Mouse (Mus musculus) ES-E14 (cell line): Measurements from ENCODE around the gene Ggcx. TPM values are rescaled to one million over a fixed set of nuclear protein-coding genes. Genes with fewer than 3 reads are reported as not detected.

Source experiments
- DNase-seq: peaks from one replicate; pipeline ENCODE4 v3.0.0-alpha.2; 2013; ENCODE audit warnings: low read depth, low spot score
- H3K27ac ChIP-seq: 2 replicates; pipeline ENCODE4 v1.5.1; 2012; ENCODE audit warnings: low read depth, mild to moderate bottlenecking, low read length, moderate library complexity, mixed read lengths; ENCODE audit not compliant: poor library complexity, insufficient read depth, severe bottlenecking
- H3K36me3 ChIP-seq: 2 replicates; pipeline ENCODE4 v1.6.1; 2012; ENCODE audit warnings: mild to moderate bottlenecking, low read length, moderate library complexity, mixed read lengths; ENCODE audit not compliant: control insufficient read depth, poor library complexity, insufficient read depth, severe bottlenecking
- H3K4me1 ChIP-seq, 2 experiments: fragments of 150-350 bp in 1 of 2; sonication (generic) in 1 of 2; 2 replicates each; pipeline ENCODE4 v1.6.1; 2012; ENCODE audit warnings: low read length in 2 of 2, mild to moderate bottlenecking in 1 of 2, mixed read lengths in 1 of 2; ENCODE audit not compliant: control insufficient read depth in 2 of 2, insufficient read depth in 2 of 2, poor library complexity in 1 of 2
- H3K4me3 ChIP-seq, 2 experiments: fragments of 150-350 bp in 1 of 2; sonication (generic) in 1 of 2; 2 replicates each; pipeline ENCODE4 v1.5.1; 2012; ENCODE audit warnings: low read length in 2 of 2, low read depth in 1 of 2, mild to moderate bottlenecking in 1 of 2, mixed read lengths in 1 of 2; ENCODE audit not compliant: insufficient read depth in 1 of 2, poor library complexity in 1 of 2, severe bottlenecking in 1 of 2
- H3K9ac ChIP-seq: 2 replicates; pipeline ENCODE4 v1.6.1; 2012; ENCODE audit warnings: low read depth, mild to moderate bottlenecking, low read length, mixed read lengths; ENCODE audit not compliant: poor library complexity, insufficient read depth, severe bottlenecking
- H3K9me3 ChIP-seq: fragments of 150-350 bp; sonication (generic); 2 replicates; pipeline ENCODE4 v1.6.1; 2012; ENCODE audit warnings: low read depth, mild to moderate bottlenecking, low read length; ENCODE audit not compliant: control insufficient read depth, insufficient read depth
- CHD2 ChIP-seq: IDR thresholded peaks from 2 replicates; pipeline ENCODE4 v1.6.1; 2014; ENCODE audit warnings: mild to moderate bottlenecking, low read depth, low read length, inconsistent platforms
- HCFC1 ChIP-seq: IDR thresholded peaks from 2 replicates; pipeline ENCODE4 v1.6.1; 2012; ENCODE audit warnings: low read length, inconsistent platforms, borderline replicate concordance; ENCODE audit not compliant: insufficient read depth
- MAFK ChIP-seq: IDR thresholded peaks from 2 replicates; pipeline ENCODE4 v1.6.1; 2014; ENCODE audit warnings: mild to moderate bottlenecking, low read depth, low read length, inconsistent platforms; ENCODE audit not compliant: insufficient read depth
- ZC3H11A ChIP-seq: IDR thresholded peaks from 2 replicates; pipeline ENCODE4 v1.6.1; 2012; ENCODE audit warnings: low read depth, mild to moderate bottlenecking, inconsistent platforms, low read length, borderline replicate concordance
- ZNF384 ChIP-seq: IDR thresholded peaks from 2 replicates; pipeline ENCODE4 v1.6.1; 2012; ENCODE audit warnings: low read depth, low read length, inconsistent platforms
- in situ Hi-C, 2 experiments: fragments of 600-800 bp; cut with MboI; formaldehyde crosslinking; loops; one replicate each; pipeline ENCODE4 v1.15.1; 2025; ENCODE audit warnings: low sequenced_read_pairs in 2 of 2, inconsistent platforms in 1 of 2; ENCODE audit not compliant: unreplicated experiment in 2 of 2
- total RNA-seq: library from RNA; depleted of rRNA; stranded (reverse); fragments of 300-350 nt; gene quantifications from 2 replicates; pipeline ENCODE4 v1.2.3, GENCODE M21; 2012

The Ggcx gene
- total RNA-seq, 1 experiment = 22.6 TPM

DNA sequence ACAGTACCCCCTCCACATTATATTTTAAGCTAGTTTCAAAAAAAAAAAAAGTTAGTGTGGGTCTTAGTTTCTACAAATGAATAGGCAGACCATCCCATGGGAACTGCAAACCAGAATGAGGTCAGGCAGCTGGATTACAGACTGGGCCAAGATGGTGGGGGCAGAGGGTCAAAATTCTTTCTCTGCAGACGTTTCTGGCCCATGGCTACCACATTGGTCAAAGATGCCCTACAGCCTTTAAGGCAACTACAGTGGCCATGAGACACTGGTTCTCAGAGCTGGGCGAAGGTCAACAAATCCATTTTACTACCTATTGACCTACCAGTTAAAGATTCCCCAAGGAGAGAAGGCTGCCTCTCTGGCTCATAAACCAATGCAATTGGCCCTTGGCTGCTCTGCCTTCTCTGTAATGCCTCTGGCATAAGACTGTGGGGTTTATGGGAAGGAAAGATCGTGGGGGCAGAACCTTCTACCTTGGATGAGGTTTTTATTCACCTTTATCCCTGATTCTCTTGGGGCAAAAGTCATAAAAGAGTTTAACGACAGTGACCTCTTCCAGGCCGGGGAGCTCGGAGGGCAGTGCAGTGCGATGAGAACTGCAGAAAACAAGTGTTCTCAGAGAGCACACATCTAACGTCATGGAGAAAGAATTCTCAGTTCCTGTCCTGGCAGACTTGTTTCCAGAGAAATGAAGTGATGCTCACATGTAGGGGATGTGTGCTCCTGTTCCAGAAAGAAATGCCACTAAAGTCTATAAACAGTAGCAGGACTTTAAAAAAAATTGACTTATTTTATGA lies 51.5 kb downstream of the Ggcx start:
- DNase-seq = no peak
- no peak overlapping the region for H3K9ac ChIP-seq
- TF ChIP-seq ZNF384 = no peak
- no peak overlapping the region for H3K4me3 ChIP-seq
- no peak overlapping the region for H3K27ac ChIP-seq
- in situ Hi-C loops = no loop called here
- no peaks in the 10 kb centered on the region for H3K9me3 ChIP-seq
- no peaks in the 10 kb centered on the region for H3K36me3 ChIP-seq
- H3K4me1 ChIP-seq = peaks cover 0 to 1% of the 10 kb centered on the region in 2 experiments; a peak in 1 of 4 replicates

DNA sequence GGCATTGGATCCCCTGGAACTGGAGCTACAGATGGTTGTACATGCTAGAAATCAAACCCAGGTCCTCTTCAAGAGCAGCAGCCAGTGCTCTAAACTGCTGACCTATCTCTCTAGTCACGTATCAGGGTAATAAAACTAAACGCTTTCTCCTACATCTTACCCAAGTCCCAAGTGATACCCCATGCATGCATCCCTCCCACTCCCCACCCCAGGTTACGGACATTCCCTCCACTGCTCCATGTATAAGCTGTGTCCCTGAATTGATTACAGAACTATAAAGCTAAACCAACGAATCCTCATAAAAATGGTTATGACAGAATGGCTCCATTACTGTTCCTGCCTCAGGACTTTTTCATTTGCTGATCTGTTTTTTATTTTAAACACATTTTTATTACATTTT lies 52.1 kb downstream of the Ggcx start:
- Histone ChIP-seq H3K9me3 (no peaks in the 10 kb centered on the region), H3K9ac (no peak overlapping the region), H3K36me3 (no peaks in the 10 kb centered on the region), H3K27ac (no peak overlapping the region), H3K4me1 (peaks cover 0 to 1% of the 10 kb centered on the region in 2 experiments; a peak in 1 of 4 replicates), H3K4me3 (no peak overlapping the region)
- in situ Hi-C loops = no loop called here
- TF ChIP-seq ZNF384 = no peak
- TF ChIP-seq CHD2 = no peak
- no peak for TF ChIP-seq HCFC1
- TF ChIP-seq ZC3H11A = no peak
- no peak for TF ChIP-seq MAFK
- DNase-seq = no peak

DNA sequence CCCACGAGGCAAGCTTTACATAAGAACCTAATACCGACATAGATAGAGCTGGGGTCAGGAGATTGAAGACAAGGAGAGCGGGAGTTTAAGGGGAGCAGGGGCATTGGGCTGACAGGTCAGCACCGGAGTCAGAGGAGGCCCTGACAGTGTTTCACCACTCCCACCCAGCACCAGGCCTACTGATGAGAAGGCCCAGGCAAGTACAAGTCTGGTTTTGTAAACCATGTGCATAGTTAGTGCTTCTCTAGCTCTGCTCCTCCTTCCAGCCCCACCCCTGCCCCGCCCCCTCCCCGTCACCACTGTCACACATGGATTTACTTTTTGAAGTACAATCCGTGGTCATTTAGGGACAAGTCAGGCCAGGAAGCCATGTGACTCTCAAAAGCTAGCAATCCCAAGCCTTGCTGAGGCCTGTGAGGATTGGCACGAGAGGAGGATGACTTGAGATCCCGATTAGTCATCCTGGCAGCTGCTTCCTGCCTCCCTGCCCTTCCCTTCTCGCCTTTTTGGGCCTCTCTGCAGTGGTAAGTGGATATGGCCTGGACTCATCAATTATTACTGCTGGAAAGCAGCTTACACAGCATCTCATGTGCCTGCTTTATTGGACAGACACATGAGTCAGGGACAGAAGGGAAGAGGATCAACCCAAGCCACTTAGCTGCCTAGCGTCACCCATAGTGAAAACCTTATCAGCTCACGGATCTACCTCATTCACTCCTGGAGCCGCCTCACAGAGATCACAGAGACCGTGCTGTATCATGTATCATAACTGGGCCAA lies 59.3 kb downstream of the Ggcx start:
- TF ChIP-seq HCFC1 = no peak
- TF ChIP-seq MAFK = no peak
- no peak for TF ChIP-seq CHD2
- TF ChIP-seq ZC3H11A = no peak
- TF ChIP-seq ZNF384 = no peak
- no peak for DNase-seq
- H3K36me3 ChIP-seq = no peaks in the 10 kb centered on the region
- in situ Hi-C loops = no loop called here
- H3K27ac ChIP-seq = no peak overlapping the region
- H3K4me3 ChIP-seq = no peak overlapping the region
- H3K4me1 ChIP-seq = no peaks in the 10 kb centered on the region
- no peak overlapping the region for H3K9ac ChIP-seq
- no peaks in the 10 kb centered on the region for H3K9me3 ChIP-seq

DNA sequence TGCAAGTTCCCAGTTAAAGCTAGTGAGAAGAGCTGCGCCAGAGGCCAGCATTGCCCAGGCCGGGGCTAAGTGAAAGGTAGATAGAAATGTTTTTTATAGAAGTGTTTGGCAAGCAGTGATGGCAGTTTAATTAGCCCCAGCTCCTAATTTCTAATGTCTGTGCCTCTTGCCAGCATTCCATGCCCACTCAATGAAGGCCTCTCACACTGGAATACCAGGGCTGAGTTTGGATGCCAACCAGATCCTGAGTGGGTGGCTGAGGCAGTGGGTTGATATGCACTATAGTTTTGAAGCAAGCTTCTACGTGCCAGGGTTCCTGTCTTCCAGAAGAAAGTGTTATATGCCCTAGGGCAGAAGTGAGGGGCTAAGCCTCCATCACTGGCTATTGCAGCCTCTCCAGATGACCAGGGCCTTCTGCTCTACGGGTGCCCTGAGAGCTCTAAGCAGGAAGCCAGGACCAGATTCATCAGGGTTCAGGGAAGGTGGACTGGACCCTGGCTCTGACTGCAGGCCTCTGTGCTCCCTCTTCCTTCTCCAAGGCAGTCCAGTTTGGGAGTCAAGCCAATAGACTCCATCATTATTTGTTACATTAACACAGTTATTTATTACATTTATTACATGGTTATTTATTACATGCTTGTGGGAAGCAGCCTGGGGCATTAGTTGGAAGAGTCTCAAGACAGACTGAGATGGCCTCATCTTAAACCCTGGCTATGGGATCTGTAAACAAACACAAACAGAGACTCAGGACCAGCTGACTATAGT lies 61.3 kb downstream of the Ggcx start:
- Histone ChIP-seq H3K27ac (no peak overlapping the region), H3K9ac (no peak overlapping the region), H3K4me3 (no peak overlapping the region), H3K9me3 (no peaks in the 10 kb centered on the region), H3K36me3 (no peaks in the 10 kb centered on the region), H3K4me1 (no peaks in the 10 kb centered on the region)
- TF ChIP-seq ZNF384 (no peak), MAFK (no peak), HCFC1 (no peak), CHD2 (no peak), ZC3H11A (no peak)
- in situ Hi-C loops = no loop called here
- no peak for DNase-seq
